Mouse (Mus musculus) left cerebral cortex, postnatal 25 days (tissue): ENCODE data around the gene Inpp5a. TPM values are rescaled to one million over a fixed set of nuclear protein-coding genes. Genes with fewer than 3 reads are reported as not detected.
"Not testable (repeated sequence)": the region's sequence is repeated elsewhere in the genome, so short reads cannot be mapped to it uniquely, and the experiment has no call there.

ENCODE experiments used
- DNase-seq, 2 experiments: peaks; one replicate each; pipeline ENCODE4 v3.0.0; 2022; ENCODE audit warnings: low spot score in 2 of 2, mixed read lengths in 1 of 2
- intact Hi-C: fragments of 180-260 bp; cut with DNase I; formaldehyde crosslinking; loops from one replicate; pipeline ENCODE4 v1.15.1; 2025
- total RNA-seq, 2 experiments: library from RNA; stranded (reverse); gene quantifications; 2 replicates each; pipeline ENCODE4 v1.2.3; 2021

Gene Inpp5a
- total RNA-seq, 2 experiments from 2014 or later, result 58.5 to 59.2 TPM

DNA sequence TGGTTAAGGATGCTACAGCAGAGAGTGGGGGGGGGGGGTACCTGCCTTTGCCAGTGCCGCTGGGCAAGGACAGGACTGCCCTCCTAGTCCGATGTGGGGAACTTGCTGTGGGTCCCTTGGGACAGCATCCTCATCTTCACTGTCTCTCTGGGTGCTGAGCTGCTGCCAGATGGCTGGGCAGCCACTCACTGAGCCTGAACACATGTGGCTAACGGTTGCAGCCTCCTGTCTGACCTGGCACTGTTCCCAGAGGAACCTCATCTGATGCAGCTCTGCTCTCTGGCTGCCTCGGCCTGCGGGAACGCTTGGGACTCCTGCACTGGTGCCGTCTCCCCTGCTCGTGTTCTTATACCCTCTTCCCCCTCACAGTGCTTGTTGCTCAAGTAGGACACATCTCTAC is 8.6 kb downstream of the Inpp5a start:
- intact Hi-C loops, result no loop called here
- peak; percentile 40 to 53 for DNase-seq

- intact Hi-C loops, result no loop called here
These were observed 9.2 kb downstream of the Inpp5a start for GRCm38 (mm10) chr7:139398111-139398510.

DNA sequence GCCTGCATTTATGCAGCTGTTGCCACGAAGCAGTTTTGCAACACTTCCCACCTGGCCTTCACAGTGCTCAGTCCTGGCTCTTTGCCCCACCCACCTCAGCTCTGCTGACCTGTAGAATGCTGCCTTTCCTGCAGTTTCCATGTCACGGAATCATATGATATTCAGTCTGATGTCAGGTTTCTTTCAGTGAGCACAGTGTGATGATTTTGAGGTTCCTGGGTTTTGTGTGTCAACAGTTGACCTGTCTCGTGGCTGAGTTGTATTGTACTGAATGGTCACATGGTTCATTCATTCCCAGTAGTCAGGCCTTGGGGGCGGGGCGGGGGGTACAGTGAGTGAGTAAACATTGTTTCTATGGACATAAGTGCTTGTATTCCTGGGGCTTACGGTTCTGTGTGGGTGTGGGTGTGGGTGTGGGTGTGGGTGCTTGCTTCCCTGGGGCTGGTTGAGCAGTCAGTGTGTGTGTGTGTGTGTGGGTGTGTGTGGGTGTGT is 9.7 kb downstream of the Inpp5a start:
- no peak for DNase-seq
- intact Hi-C loops, result no loop called here

More at GRCm38 (mm10) chr7:139398111-139398510, 9.2 kb downstream of the Inpp5a start:
- no peak for DNase-seq

DNA sequence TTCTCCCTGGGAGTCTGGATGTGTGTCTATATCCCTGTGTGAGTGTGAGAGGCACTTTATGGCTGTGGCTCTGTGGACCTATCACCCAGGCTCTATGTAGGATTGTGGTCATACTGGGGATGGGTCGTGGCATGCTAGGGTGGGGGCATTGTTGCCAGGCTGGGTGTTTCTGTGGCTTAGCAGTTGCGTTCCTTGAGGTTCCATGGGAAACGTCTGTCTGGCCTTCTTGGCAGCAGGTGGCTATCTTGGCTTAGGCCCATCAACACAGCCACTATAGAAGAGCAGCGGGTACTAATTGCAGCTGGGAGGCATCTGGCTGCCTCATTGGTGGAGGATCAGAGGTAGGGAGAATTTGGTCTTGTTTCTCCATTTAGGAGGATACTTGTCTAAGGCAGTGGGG is 10.7 kb downstream of the Inpp5a start:
- intact Hi-C loops, result no loop called here
- no peak for DNase-seq

- intact Hi-C loops, result no loop called here
- no peak for DNase-seq
These were observed 11.2 kb downstream of the Inpp5a start for GRCm38 (mm10) chr7:139399977-139400685.

GRCm38 (mm10) chr7:139400926-139401325 is 12.0 kb downstream of the Inpp5a start:
- intact Hi-C loops, result no loop called here
- DNase-seq, result no peak

DNA sequence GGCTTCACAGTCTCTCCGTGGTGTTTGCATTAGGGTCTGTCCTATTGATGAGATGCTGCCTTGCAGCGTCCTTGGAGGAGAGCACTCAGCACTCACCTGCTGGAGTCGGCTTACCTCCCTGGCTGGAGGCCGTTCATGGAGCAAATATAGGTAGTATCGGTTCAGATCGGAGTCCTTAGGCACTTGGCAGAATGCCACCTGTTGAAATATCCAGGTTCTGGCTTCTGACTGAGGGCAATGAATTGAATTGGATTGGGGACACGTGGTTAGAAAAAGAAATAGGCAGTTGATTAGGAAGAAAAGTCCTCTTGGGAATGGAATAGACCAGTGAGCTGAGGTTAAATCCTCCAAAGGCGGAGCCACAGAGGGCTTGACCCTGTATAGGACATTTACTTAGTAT is 12.9 kb downstream of the Inpp5a start:
- DNase-seq, result no peak
- intact Hi-C loops, result no loop called here

- intact Hi-C loops, result no loop called here
- no peak for DNase-seq
These were observed 13.8 kb downstream of the Inpp5a start for GRCm38 (mm10) chr7:139402721-139403120.

DNA sequence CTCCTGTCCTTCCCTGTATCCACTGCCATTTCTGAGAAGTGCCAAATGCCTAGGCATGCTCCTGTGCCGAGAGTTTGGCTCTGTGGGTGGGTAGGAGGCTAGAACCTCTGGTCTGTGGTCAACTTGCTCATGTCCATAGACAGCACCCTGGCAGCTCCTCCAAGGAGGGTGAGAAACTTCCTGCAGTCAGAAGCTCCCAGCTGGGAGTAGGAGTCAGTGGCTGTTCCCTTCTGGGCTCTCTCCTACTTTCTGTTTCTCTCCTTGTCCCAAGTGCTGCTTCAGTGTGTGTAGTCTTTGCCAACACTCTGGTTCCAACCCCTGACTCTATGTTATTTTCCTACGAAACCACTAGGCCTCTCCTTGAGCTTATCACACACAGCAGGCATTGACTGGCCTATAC is 17.7 kb downstream of the Inpp5a start:
- intact Hi-C loops, result loop anchor here (2.0 kb wide), 1 partner anchor 28 kb away; no protein-coding TSS in a partner anchor

DNA sequence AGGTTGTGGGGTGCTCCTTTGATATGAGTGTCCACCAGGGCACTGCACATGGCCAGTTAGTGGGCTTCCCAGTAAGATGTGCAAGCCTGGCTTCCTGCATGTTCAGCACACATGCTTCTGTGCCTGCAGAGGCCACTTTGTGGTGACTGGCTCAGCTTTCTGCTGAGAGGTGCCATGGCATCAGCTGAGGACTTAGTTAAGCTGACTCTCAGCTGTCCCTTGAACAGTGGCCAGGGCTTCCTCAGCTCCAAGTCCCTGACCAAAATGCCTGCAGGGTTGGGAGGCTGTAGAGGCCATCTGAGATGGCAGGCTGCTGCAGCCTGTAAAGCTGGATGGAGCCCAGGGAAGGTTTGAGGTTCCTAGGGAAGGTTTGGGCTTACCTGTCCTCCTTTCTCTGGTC is 19.1 kb downstream of the Inpp5a start:
- intact Hi-C loops, result loop anchor here (2.0 kb wide), 1 partner anchor 27 kb away; no protein-coding TSS in a partner anchor
- DNase-seq, result no peak

More for the DNA sequence above, 17.7 kb downstream of the Inpp5a start:
- DNase-seq, result no peak

DNA sequence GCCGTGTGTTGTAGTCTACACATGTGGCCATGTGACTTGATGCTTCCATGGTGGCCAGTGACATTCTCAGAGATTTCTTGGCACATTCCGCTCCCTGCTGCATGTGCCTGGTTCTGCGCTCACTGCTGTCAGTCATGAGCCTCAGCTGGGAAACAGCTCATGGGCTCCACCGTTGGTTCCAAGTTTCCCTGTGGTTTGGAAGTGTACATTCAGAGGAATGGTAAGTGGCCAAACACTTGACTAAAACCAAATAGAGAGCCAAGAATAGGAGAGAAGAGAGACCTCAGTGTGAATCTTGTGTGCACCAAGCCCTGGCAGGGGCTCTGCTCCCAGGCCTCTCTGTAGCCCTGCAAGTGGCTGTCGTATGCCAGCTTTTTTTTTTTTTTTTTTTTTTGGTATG is 21.0 kb downstream of the Inpp5a start:
- no peak for DNase-seq
- intact Hi-C loops, result no loop called here

- intact Hi-C loops, result no loop called here
- no peak for DNase-seq
These were observed 23.5 kb downstream of the Inpp5a start for GRCm38 (mm10) chr7:139412223-139412950.

- no peak for DNase-seq
- intact Hi-C loops, result no loop called here
These were observed 24.5 kb downstream of the Inpp5a start for GRCm38 (mm10) chr7:139413400-139413799.

DNA sequence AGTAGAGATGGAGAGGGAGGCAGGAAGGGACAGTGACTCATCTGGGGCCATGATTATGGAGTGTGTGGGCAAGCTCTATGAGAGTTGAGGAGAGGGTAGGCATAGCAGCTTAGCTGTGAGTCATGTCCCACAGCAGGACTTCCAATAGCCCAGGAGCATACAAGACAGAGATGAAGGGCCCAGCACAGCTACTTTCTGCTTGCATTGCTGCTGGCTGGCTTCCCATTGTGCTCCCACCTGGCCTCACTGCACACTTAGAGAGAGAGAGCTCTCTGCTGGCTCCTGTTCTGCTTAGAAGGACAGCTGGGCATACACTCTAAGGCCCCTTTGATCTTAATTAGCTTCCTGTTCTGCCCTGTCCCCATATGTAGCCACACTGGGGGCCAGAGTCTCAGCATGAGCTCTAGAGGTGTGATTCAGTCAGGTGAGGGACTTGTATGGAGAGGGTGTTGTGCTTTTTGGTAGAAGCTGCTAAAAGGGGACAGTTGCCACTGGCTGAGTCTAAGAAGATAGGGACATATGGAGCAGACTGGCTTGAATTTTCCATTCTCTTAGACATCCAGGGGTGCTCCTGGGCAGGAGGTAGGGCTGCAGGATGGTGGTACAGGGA is 26.8 kb downstream of the Inpp5a start:
- intact Hi-C loops, result no loop called here
- peak in 1 of 2 experiments; percentile 74 for DNase-seq

DNA sequence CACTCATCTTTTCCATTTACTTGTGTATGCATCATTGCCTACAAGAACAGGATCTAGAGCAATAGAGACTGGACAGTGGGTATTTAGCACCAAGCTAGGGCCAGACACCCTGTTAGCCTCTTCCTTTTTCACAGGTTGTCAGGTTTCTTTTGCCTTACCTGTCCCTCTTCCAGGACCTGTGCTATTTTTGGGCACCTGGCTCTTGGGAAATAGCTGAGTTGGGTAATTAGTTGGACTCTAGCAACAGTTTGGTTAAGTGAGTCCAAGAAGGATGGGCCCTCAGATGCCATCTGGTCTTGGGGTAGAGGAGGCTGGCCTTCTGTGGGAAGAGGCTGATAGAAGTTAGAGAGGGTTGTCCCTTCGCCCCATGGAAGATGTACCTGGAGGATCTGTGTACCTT is 29.5 kb downstream of the Inpp5a start:
- DNase-seq, result no peak
- intact Hi-C loops, result no loop called here

- intact Hi-C loops, result no loop called here
- peak in 1 of 2 experiments; percentile 85 for DNase-seq
These were observed 33.9 kb downstream of the Inpp5a start for GRCm38 (mm10) chr7:139422827-139423226.

DNA sequence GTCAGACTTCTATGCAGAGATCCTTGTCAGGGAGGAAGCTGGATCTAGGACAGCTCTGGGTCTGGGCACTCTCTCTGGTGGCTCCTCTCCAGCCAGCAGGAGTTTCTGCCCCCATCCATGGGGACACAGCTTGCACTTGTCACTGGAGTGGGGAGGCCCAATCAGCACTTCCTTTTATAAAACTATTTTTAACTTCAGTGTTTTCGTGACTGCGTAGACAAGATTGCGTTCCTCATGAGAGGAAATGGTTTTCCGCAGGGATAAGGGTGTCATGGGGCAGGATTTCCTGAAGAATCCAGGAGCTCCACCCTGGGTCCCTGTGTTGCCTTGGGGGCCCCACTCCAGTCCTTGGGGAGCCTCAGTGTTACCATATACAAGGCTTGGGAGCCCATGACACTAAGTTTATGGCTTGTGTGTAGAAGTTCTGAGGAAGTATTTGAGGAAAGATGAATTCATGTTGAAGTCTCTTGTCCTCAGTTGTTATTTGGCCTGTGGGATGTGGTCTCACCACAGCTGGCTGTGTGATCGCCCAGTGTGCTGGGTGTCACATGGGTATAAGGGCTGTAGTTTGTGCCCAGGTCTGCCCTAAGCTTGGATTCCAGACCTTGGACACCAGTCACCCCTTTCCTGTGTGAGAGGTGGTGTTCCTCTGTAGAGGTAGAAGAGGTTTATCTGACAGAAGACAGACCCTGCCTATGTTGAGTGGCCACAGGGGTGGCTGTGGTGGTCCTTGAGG is 45.4 kb downstream of the Inpp5a start:
- DNase-seq, result no peak
- intact Hi-C loops, result loop anchor here (2.0 kb wide), 1 partner anchor 27 kb away; no protein-coding TSS in a partner anchor

DNA sequence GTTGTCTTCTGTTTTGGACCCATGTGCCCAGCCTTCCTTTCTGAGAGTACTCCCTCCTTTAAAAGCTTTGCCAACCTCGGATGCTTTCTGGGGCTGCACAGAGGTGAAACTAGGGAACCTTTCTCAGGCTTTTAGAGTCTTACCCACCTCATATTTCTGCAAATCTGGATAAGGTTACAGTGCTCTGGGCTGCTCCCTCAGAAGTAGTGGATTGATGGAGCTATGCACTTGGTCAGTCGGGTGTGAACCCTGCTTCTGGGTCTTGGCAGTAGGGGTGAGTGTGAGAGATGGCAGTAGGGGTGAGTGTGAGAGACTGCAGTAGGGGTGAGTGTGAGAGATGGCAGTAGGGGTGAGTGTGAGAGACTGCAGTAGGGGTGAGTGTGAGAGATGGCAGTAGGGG is 46.0 kb downstream of the Inpp5a start:
- not testable (repeated sequence) for DNase-seq
- intact Hi-C loops, result loop anchor here (2.0 kb wide), 1 partner anchor 28 kb away; no protein-coding TSS in a partner anchor

- intact Hi-C loops, result loop anchor here (2.0 kb wide), 1 partner anchor 29 kb away; no protein-coding TSS in a partner anchor
- no peak for DNase-seq
These were observed 46.8 kb downstream of the Inpp5a start for GRCm38 (mm10) chr7:139435749-139436148.

- intact Hi-C loops, result no loop called here
These were observed 48.0 kb downstream of the Inpp5a start for GRCm38 (mm10) chr7:139436951-139437350.

More at GRCm38 (mm10) chr7:139436951-139437350, 48.0 kb downstream of the Inpp5a start:
- DNase-seq, result no peak
